30 mouse cellular contexts compared by ENCODE assay signal in the genomic region with DNA sequence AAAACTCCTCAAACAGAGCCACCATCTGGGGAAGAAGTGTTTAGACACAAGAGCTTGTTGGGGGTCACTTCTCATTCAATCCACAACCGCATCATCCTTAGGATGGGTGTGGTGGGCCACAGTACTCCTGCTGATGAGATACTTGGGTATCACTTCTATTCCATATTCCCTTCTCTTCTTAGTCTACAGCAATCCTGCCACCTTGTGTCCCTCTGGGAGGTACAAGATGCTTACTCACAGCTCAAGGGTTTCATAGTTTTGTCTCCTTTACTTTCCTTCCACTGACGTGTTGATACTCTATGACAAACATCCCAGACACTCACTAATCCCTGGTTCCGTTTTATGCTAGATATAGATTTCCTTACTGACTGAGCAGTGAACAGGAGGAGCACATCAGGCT.
DNase-seq lines count a peak whose midpoint lies in the region; ATAC-seq and TF ChIP-seq lines count a peak whose summit lies in the region.
"Had no signal": no experiment of that assay in that cellular context is flagged by ENCODE, and none has a peak within 500 bp of the region (broad histone marks: within the 10 kb centered on the region; RNA-seq: fewer than 3 reads in every experiment).

No protein-coding gene starts in this region.

- H3K9ac ChIP-seq in heart, adult 2 months (ENCODE audit: low read depth, low read length): no peak overlapping the region
- H3K9ac ChIP-seq: heart, embryonic 12.5 days; heart, embryonic 15.5 days; hindbrain, embryonic 13.5 days had no signal

- no peaks in the 10 kb centered on the region for H3K4me1 ChIP-seq in cortical plate, adult 2 months (ENCODE audit: control insufficient read depth, insufficient read depth, low read length)
- no peaks in the 10 kb centered on the region for H3K4me1 ChIP-seq in heart, adult 2 months (ENCODE audit: control insufficient read depth, insufficient read depth, low read length)
- H3K4me1 ChIP-seq: heart, embryonic 12.5 days; heart, embryonic 15.5 days had no signal

- H3K4me3 ChIP-seq in left cerebral cortex, adult 2 months: no peak overlapping the region
- no peak overlapping the region for H3K4me3 ChIP-seq in cortical plate, adult 2 months (ENCODE audit: insufficient read depth, low read length)
- no peak overlapping the region for H3K4me3 ChIP-seq in heart, adult 2 months
- H3K4me3 ChIP-seq: forebrain, embryonic 10.5 days; gastrocnemius, adult 2 months; heart, embryonic 12.5 days; heart, embryonic 15.5 days; hindbrain, embryonic 10.5 days; hindbrain, embryonic 13.5 days had no signal

- TF ChIP-seq EP300 in heart, adult 2 months (IDR thresholded peaks at IDR 0.05; ENCODE audit: insufficient read depth, low read depth, low read length): no peak

- ATAC-seq in frontal cortex, adult (ENCODE audit: low TSS enrichment): peak; percentile 59; the same call in 1 of the 2 replicates
- ATAC-seq: forebrain, embryonic 14.5 days; hindbrain, embryonic 16.5 days; intestine, embryonic 16.5 days; Patski had no signal

- no peak for DNase-seq in frontal cortex, postnatal 10 days (ENCODE audit: low spot score in 2 of 2)
- DNase-seq in left cerebral cortex, adult 2 months (ENCODE audit: extremely low spot score in 1 of 2, low spot score in 2 of 2): no peak
- no peak for DNase-seq in left cerebral cortex, postnatal 4 days
- no peak for DNase-seq in heart, adult 2 months
- DNase-seq: adrenal gland, postnatal 10 days; adrenal gland, postnatal 36 days; B cell, adult 2 months; cerebellum, adult 11 months; cerebellum, adult 2 months; cerebellum, adult 9-11 months; cerebellum, postnatal 25 days; embryo, embryonic 11 days; gastrocnemius, adult 2 months; gastrocnemius, postnatal 14 days; heart, adult 11 months; heart, postnatal 10 days; heart, postnatal 36 days had no signal

- no peaks in the 10 kb centered on the region for H3K27me3 ChIP-seq in heart, adult 2 months (ENCODE audit: control insufficient read depth, insufficient read depth, low read length)
- H3K27me3 ChIP-seq: CH12.LX; heart, embryonic 12.5 days; heart, embryonic 15.5 days; hindbrain, embryonic 13.5 days; Patski had no signal

- no peak overlapping the region for H3K27ac ChIP-seq in left cerebral cortex, adult 2 months
- no peak overlapping the region for H3K27ac ChIP-seq in cortical plate, adult 2 months (ENCODE audit: insufficient read depth, low read length)
- H3K27ac ChIP-seq in heart, adult 2 months: no peak overlapping the region
- H3K27ac ChIP-seq: forebrain, embryonic 10.5 days; gastrocnemius, adult 2 months; heart, embryonic 15.5 days; hindbrain, embryonic 13.5 days had no signal

- TF ChIP-seq CTCF in left cerebral cortex, adult 2 months (IDR thresholded peaks at IDR 0.05): peak; percentile 33
- TF ChIP-seq CTCF in cortical plate, adult 2 months (IDR thresholded peaks at IDR 0.05; ENCODE audit: extremely low read depth, insufficient read depth, low read length): peak; percentile 6; the same call in 1 of the 2 replicates
- TF ChIP-seq CTCF in heart, adult 2 months (IDR thresholded peaks at IDR 0.05): no peak

- no peak for TF ChIP-seq POLR2A in cortical plate, adult 2 months (IDR thresholded peaks at IDR 0.05; ENCODE audit: extremely low read depth, insufficient read depth, low read length)
- TF ChIP-seq POLR2A in heart, adult 2 months (IDR thresholded peaks at IDR 0.05; ENCODE audit: insufficient read depth, low read depth, low read length): no peak

- H3K79me2 ChIP-seq in heart, adult 2 months (replicated peaks; ENCODE audit: control insufficient read depth, insufficient read depth, low read length): no peaks in the 10 kb centered on the region

- no peaks in the 10 kb centered on the region for H3K36me3 ChIP-seq in heart, adult 2 months (ENCODE audit: control insufficient read depth, insufficient read depth, low read length)
- H3K36me3 ChIP-seq: forebrain, embryonic 10.5 days; G1E; heart, embryonic 12.5 days; heart, embryonic 15.5 days; hindbrain, embryonic 10.5 days; hindbrain, embryonic 13.5 days had no signal

- WGBS in heart, adult 2 months: 67% methylated on average over 3 of the region's 3 CpGs

- intact Hi-C loops in left cerebral cortex, adult 2 months (cut with DNase I): loop anchor here (2.0 kb wide), 1 partner anchor 116 kb away; no protein-coding TSS in a partner anchor
- intact Hi-C loops in left cerebral cortex, postnatal 4 days (cut with DNase I): no loop called here
- intact Hi-C loops in heart, adult 2 months (cut with DNase I): no loop called here
